Mouse (Mus musculus) stomach, adult 2 months (tissue): ENCODE results near the gene Gm15448. TPM values are rescaled to one million over a fixed set of nuclear protein-coding genes. Genes with fewer than 3 reads are reported as not detected.

ENCODE experiments used
- polyA plus RNA-seq: library from polyadenylated mRNA; depleted of rRNA; stranded (reverse); fragments of >200 nt; gene quantifications from 2 replicates; pipeline ENCODE4 v1.2.3, GENCODE M21; 2012; rRNA removed

Gene Gm15448
- polyA plus RNA-seq, result 0.12 and 0.18 TPM in 2 replicates

GRCm38 (mm10) chr7:3825599-3825998, at the start of gene Gm15448:
Gene Gm15448 (minus strand): TSS chr7:3825687.

GRCm38 (mm10) chr7:3844951-3845350, 19.5 kb upstream of the Gm15448 start, which contains the start of gene Pira2:
Gene Pira2 (minus strand): TSS chr7:3845051.

Other genes with a start within 250 kb of the Gm15448 start
- gene Oscar, start 209.5 kb downstream of the Gm15448 start, polyA plus RNA-seq, result 0.09 and 0.32 TPM in 2 replicates
- gene Ndufa3, start 208.3 kb downstream of the Gm15448 start, polyA plus RNA-seq, result 219 and 251 TPM in 2 replicates
- gene Tfpt, start 195.8 kb downstream of the Gm15448 start, polyA plus RNA-seq, result 2.4 and 2.6 TPM in 2 replicates
- gene Prpf31, start 195.7 kb downstream of the Gm15448 start, polyA plus RNA-seq, result 9.5 and 9.9 TPM in 2 replicates
- 47.8 and 48.8 TPM in 2 replicates for gene Cnot3, start 180.4 kb downstream of the Gm15448 start, polyA plus RNA-seq
- 0.84 and 1.1 TPM in 2 replicates for gene Leng1, start 159.8 kb downstream of the Gm15448 start, polyA plus RNA-seq
- gene Tmc4, start 148.1 kb downstream of the Gm15448 start, polyA plus RNA-seq, result 95.4 and 101 TPM in 2 replicates
- gene Tsen34, start 132.8 kb downstream of the Gm15448 start, polyA plus RNA-seq, result 78.1 and 115 TPM in 2 replicates
- 23.1 and 29.7 TPM in 2 replicates for gene Mboat7, start 132.2 kb downstream of the Gm15448 start, polyA plus RNA-seq
- 246 and 271 TPM in 2 replicates for gene Rps9, start 121.7 kb downstream of the Gm15448 start, polyA plus RNA-seq
- gene Pirb, start 105.3 kb downstream of the Gm15448 start, polyA plus RNA-seq, result 3.5 and 4.8 TPM in 2 replicates
- 0.11 and 0.25 TPM in 2 replicates for gene Pira2, start 19.4 kb upstream of the Gm15448 start, polyA plus RNA-seq
- 0.55 and 0.78 TPM in 2 replicates for gene Gm14548, start 72.4 kb upstream of the Gm15448 start, polyA plus RNA-seq
- 0.73 and 1.1 TPM in 2 replicates for gene Lilra6, start 89.8 kb upstream of the Gm15448 start, polyA plus RNA-seq
- 0.63 and 1.0 TPM in 2 replicates for gene Lair1, start 237.5 kb upstream of the Gm15448 start, polyA plus RNA-seq